Mouse (Mus musculus) heart, adult 10 weeks (tissue): ENCODE measurements around the gene Tent4a. TPM values are rescaled to one million over a fixed set of nuclear protein-coding genes. Genes with fewer than 3 reads are reported as not detected.

Source experiments
- polyA plus RNA-seq: library from polyadenylated mRNA; stranded (reverse); fragments of 350-450 nt; fragmentation: Illumina TruSeq; extraction: RNeasy Lipid Tissue Mini Kit (QIAGEN cat#74804); gene quantifications from one replicate; pipeline ENCODE4 v1.2.3, GENCODE M21; 2014; ENCODE audit warnings: low read depth, low replicate concordance

The Tent4a gene
- polyA plus RNA-seq: 8.6 TPM

GRCm38 (mm10) chr13:69534334-69534653, at the start of gene Tent4a:
Gene Tent4a (minus strand): TSS chr13:69534617.

GRCm38 (mm10) chr13:69533405-69534333, 748 bp downstream of the Tent4a start, which contains the start of gene Nsun2:
Gene Nsun2 (plus strand): TSS chr13:69533746.

Other genes starting within 250 kb of the Tent4a start
- gene Nsun2, start 871 bp downstream of the Tent4a start, polyA plus RNA-seq: 41.1 TPM
- gene Srd5a1, start 76.8 kb upstream of the Tent4a start, polyA plus RNA-seq: 0.81 TPM
- gene Ube2ql1, start 205.3 kb upstream of the Tent4a start, polyA plus RNA-seq: 8.9 TPM